Mouse (Mus musculus) MEL-GATA-1-ER (cell line): Measurements from ENCODE around the gene Podxl.

ENCODE experiments used
- DNase-seq: peaks from one replicate; pipeline ENCODE4 v3.0.0-alpha.2; 2012; ENCODE audit warnings: low read depth; ENCODE audit errors: extremely low read depth

Gene Podxl

GRCm38 (mm10) chr6:31563235-31564181, at the start of gene Podxl:
Gene Podxl, minus strand, starts transcription at chr6:31563981.
- DNase-seq = no peak

DNA sequence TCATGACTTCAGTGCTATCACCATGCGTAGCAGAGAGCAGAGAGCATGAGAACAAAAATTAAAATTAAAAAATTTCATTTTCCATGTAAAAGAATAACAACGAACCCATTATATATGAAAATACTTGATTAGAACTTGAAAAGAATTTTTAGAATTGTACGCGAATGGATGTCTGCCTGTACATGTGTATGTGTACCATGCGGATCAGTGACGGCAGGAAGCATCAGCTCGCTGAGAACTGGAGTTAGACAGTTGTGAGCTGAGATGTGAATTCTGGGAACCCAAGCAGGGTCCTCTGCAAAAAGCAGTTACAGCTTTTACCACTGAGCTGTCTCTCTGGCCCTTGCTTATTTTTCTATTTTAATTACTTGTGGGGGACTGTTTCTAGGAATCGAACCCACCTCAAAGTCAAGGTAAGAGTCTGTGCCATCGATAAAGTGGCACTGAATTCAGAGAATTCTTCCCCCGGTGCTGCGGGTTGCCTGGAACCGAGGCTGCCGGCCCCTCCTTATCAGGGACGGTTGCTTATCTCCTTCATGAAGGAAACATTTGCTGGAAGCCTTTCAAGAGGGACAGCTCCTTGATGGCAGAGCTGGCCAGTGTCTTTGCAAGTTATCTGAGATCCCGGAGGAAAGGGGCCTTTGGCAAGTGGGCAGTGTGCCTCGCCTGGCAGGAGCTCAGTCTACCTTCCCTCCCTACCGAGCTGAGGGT, 48.9 kb upstream of the Podxl start:
- peak; percentile 93 for DNase-seq

GRCm38 (mm10) chr6:31606429-31606828, 42.6 kb upstream of the Podxl start:
- no peak for DNase-seq

DNA sequence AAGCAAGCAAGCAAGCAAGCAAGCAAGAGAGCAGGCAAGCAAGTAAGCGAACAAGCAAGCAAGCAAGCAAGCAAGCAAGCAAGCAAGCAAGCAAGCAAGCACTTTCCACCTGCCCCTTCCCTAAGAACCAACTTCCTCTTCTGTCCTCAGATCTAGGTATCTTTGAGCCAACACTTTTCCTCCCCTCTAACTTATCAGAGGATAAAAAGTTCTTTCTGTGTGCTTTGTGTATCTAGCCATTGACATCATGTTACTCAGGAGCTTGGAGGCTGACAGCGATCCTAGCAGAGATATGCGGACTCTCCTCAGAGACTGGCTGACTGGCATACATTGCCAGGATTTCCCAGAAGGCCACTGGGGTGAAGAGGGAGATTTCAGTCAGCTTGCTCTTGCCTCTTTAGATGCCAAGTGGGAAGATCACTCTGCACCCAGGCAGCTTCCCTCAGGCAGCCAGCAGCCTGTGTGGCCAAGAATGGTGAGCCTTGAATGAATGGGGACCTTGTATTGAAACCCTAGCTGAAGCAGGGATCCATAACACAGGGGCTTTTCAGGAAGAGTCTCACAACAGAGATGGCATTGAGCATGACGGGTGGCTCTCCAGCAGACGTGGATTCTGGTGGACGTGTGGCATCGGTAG, 41.0 kb upstream of the Podxl start:
- DNase-seq = no peak

DNA sequence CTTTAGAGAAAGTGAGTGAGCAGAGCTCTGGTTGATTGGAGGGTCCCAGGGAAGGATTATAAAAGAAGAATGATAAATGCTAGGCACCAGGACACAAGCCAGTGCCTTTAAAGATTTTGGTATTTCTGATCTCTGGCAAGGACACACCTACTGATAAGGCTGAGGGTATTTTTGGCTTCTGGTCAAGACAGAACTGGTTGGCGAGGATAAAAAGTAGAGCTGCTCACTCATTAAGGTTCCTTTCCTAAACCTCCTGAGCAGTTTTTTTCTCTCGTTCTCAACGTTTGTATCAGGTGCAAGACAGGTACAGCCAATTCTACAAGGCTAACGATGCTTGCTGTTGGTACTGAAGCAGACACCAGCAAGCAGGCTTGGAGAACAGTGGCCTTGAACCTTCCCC, 38.7 kb upstream of the Podxl start:
- DNase-seq = no peak

DNA sequence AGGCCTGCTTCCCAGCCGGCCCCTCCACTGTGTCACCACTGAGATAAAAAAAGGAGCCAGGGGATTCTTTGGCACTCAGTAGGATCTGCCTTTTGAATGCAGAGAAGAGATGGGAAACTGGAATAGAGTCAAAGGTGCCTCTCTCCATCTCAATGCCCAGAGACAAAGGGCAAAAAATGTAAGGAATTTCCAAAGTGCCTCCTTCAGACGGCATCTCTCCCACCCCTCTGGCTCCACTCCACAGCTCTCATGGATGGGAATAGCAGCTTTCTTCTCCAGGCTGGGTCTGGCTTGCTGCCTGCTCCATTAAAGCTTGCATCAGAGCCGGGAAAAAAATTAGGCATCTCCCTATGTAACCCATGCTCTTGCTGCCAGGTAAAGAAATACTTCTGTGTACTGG, 37.4 kb upstream of the Podxl start:
- DNase-seq = no peak

- no peak for DNase-seq
Observed at GRCm38 (mm10) chr6:31599863-31600262, 36.1 kb upstream of the Podxl start.

- DNase-seq = peak; percentile 79
Observed at GRCm38 (mm10) chr6:31598349-31598911, 34.6 kb upstream of the Podxl start.

- DNase-seq = no peak
Observed at GRCm38 (mm10) chr6:31597136-31597460, 33.3 kb upstream of the Podxl start.

DNA sequence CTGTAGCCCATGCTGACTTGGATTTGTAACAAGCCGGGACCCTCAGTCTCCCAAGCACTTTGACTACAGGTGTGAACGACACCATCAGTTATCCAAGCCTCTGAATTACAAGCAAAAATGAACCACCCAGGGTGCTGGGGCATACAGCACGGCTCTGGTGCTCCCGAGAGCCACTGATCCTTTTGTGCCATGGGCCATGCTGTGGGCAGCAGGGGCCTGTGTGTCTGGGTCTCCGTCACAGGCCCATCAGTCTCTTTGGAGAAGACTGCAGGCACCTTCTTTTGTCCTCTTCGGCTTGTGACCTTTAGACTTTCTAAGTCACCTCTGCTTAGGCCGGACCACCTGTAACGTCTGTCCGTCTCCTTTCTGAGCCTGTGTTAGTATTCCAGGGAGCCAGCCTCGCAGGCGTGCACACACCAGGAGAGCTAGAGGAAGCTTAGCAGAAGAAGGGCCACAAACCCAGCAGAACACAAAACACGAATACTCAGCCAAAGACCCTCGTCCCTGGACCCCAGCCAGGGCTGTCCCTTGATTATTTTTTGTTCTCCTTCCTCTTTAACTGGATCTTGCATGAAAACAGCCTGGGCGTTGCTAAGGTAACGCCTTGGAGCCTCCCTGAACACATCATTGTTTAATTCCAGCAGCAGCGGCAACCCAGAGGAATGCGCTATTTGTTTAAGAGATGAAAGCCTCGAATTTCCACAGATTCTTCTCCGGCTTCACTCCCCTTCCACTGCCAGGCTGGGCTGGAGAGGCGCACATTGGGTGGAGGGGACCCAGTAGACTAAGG, 32.8 kb upstream of the Podxl start:
- DNase-seq = no peak

DNA sequence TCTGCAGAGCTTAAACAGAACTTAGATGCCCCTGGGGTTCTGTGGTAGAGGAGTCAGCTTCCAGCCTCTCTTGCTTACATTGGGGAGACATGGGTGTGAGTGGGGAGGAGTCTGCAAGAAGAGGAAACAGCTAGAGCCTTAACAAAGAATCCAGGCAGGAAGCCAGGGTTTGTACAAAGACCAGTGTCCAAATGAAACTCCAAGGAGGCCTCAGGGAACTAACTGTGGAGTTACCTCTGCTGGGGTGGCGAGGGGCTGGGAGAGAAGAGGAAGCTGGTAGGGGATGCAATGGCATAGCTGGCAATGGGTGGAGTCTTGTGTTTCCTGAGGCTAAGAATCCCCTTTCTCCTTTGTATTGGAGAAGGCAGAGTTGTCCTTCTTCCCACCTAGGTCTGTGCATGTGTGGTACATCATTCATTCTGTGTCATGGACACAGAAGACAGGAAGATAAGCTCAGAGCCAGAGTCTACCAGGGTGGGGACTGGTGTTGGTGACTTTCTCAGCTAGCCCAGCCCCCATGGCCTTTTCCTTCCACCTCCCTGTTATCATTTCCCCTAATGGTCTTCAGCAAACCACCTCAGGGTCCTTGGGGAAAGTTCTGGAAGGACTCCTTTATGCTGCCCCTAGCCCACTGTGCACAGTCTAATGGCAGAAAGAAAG, 28.9 kb upstream of the Podxl start:
- DNase-seq = peak; percentile 63

- DNase-seq = no peak
Observed at GRCm38 (mm10) chr6:31592128-31592527, 28.3 kb upstream of the Podxl start.

DNA sequence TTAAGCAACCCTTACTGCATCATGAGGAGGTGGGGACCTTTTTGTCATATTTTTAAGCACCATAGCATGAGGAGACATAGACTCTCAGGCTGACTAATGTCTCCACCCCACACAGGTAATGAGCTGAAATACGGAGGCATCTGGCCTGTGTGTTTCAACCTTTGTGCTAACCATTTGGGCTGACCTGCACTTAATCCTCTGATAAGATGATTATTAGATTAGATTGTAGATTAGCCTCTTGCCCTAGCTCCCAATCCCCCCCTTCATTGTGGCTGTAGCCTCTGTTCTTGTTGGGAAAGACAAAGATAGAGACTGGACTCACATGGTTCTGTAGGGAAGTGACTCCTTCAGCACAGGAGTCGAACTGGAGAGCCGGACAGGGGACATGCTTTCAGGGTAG, 27.9 kb upstream of the Podxl start:
- no peak for DNase-seq

- no peak for DNase-seq
Observed at GRCm38 (mm10) chr6:31590754-31591153, 27.0 kb upstream of the Podxl start.

GRCm38 (mm10) chr6:31589268-31589667, 25.5 kb upstream of the Podxl start:
- no peak for DNase-seq

DNA sequence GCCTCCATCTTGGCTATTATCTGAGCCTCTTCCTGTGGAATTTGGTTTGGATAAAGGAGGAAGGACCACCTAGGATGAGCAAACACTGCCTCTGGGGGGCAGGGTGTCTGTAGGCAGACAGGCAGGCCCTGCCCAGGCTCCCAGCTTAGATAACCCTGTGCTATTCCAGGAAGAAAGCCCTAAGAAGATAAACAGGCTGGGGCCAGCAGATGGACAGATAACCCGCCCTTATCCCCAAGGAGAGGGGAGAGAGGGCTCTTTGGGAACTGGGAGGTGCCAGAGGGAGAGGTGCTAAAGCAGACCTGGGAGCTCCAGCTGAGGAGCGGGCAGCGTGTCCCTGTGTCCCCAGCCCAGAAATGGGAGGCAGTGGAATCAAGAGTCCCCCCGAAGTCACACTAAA, 23.9 kb upstream of the Podxl start:
- DNase-seq = no peak

DNA sequence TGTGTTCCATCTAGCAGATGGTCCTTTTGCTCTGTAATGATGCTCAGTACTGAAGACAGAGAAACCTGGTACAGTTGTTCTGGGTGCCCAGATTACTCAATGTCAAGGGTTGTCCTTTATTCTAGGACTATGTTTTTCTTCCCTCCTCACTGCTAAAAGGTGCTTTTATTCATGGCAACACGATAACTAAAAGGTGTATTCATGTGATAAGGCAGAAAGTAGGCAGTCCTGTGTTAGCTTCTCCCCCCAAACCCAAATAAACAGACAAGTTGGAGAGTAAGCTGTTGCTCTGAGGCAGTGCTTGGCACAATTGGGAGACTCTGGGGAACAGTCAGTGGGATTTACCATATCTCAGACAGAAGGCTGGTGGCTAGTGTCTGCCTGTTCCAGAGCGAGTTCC, 22.3 kb upstream of the Podxl start:
- no peak for DNase-seq

DNA sequence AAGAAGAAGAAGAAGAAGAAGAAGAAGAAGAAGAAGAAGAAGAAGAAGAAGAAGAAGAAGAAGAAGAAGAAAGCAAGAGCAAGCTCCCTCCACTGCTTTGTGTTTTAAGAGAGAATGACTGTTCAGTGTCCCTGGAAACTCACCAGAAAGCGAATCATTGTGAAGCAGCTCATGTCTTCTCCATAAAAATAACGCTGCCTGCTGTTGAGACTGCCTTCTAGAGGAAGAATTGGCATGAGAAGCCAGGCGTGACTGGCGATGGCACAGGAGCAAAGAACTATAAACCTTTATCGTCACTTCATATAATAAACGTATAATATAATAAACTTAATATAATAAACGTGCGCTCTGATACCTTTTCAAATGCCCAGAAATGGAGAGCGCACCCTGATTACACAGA, 12.4 kb upstream of the Podxl start:
- no peak for DNase-seq

DNA sequence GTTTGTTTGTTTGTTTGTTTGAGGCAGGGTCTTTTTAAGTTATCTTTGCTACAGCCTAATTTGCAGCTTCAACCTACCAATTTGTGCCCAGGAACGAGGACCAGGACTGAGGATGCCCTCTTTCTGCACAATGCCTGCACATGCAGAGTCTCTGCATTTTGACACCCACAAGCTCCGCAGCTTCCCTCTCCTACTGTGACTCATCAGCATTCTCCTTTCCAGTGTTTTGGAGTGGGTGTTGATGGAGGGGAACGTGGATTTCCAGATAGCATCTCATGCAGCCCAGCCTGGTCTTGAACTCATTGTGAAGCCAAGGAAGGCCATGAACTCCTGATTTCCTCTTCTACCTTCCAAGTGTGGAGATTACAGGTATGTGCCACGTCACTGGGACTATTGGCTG, 11.3 kb upstream of the Podxl start:
- no peak for DNase-seq

GRCm38 (mm10) chr6:31571459-31571858, 7.7 kb upstream of the Podxl start:
- DNase-seq = no peak
